Mouse (Mus musculus) monocyte, adult 2 months (primary cell): ENCODE data around the gene Vezt.

ENCODE experiments used
- DNase-seq, 2 experiments: peaks; one replicate each; pipeline ENCODE4 v3.0.0; 2022; ENCODE audit warnings: low spot score in 2 of 2, low read depth in 1 of 2

The Vezt gene

GRCm38 (mm10) chr10:94038366-94039260, 3.0 kb upstream of the Vezt start:
- no peak for DNase-seq

GRCm38 (mm10) chr10:94037596-94037995, 2.0 kb upstream of the Vezt start:
- DNase-seq = no peak

GRCm38 (mm10) chr10:94037196-94037595, 1.6 kb upstream of the Vezt start:
- DNase-seq = no peak

GRCm38 (mm10) chr10:94036375-94036758, 750 bp upstream of the Vezt start:
- DNase-seq = no peak

- DNase-seq = peak in 1 of 2 experiments; percentile 43
These were observed 550 bp downstream of the Vezt start for GRCm38 (mm10) chr10:94034876-94035657.

GRCm38 (mm10) chr10:94031164-94031563, 4.5 kb downstream of the Vezt start:
- DNase-seq = no peak

- no peak for DNase-seq
These were observed 7.1 kb downstream of the Vezt start for GRCm38 (mm10) chr10:94028493-94028892.

- DNase-seq = no peak
These were observed 10.5 kb downstream of the Vezt start for GRCm38 (mm10) chr10:94025079-94025478.

- no peak for DNase-seq
These were observed 14.6 kb downstream of the Vezt start for GRCm38 (mm10) chr10:94021059-94021458.

- DNase-seq = no peak
These were observed 15.0 kb downstream of the Vezt start for GRCm38 (mm10) chr10:94020587-94020986.

GRCm38 (mm10) chr10:94017455-94017854, 18.2 kb downstream of the Vezt start:
- no peak for DNase-seq

- no peak for DNase-seq
These were observed 21.4 kb downstream of the Vezt start for GRCm38 (mm10) chr10:94014200-94014599.

GRCm38 (mm10) chr10:94013196-94013595, 22.4 kb downstream of the Vezt start:
- DNase-seq = no peak

GRCm38 (mm10) chr10:94011024-94011423, 24.6 kb downstream of the Vezt start:
- DNase-seq = no peak

GRCm38 (mm10) chr10:94009991-94010679, 25.5 kb downstream of the Vezt start:
- no peak for DNase-seq

GRCm38 (mm10) chr10:94008356-94008755, 27.3 kb downstream of the Vezt start:
- DNase-seq = no peak

- DNase-seq = no peak
These were observed 35.4 kb downstream of the Vezt start for GRCm38 (mm10) chr10:94000223-94000622.

GRCm38 (mm10) chr10:93999357-93999756, 36.3 kb downstream of the Vezt start:
- no peak for DNase-seq

- no peak for DNase-seq
These were observed 40.5 kb downstream of the Vezt start for GRCm38 (mm10) chr10:93995100-93995499.

GRCm38 (mm10) chr10:93994136-93994535, 41.5 kb downstream of the Vezt start:
- DNase-seq = no peak

- DNase-seq = no peak
These were observed 50.3 kb downstream of the Vezt start for GRCm38 (mm10) chr10:93985357-93985756.

GRCm38 (mm10) chr10:93969306-93969705, 66.3 kb downstream of the Vezt start:
- DNase-seq = no peak
